Mouse (Mus musculus) kidney, adult 9 months (tissue): ENCODE measurements around the gene Srebf1.
A peak's percentile ranks its signal among the peaks of the same experiment; 100 is the strongest.

Source experiments
- DNase-seq: peaks from one replicate; pipeline ENCODE4 v3.0.0; 2022

The Srebf1 gene

DNA sequence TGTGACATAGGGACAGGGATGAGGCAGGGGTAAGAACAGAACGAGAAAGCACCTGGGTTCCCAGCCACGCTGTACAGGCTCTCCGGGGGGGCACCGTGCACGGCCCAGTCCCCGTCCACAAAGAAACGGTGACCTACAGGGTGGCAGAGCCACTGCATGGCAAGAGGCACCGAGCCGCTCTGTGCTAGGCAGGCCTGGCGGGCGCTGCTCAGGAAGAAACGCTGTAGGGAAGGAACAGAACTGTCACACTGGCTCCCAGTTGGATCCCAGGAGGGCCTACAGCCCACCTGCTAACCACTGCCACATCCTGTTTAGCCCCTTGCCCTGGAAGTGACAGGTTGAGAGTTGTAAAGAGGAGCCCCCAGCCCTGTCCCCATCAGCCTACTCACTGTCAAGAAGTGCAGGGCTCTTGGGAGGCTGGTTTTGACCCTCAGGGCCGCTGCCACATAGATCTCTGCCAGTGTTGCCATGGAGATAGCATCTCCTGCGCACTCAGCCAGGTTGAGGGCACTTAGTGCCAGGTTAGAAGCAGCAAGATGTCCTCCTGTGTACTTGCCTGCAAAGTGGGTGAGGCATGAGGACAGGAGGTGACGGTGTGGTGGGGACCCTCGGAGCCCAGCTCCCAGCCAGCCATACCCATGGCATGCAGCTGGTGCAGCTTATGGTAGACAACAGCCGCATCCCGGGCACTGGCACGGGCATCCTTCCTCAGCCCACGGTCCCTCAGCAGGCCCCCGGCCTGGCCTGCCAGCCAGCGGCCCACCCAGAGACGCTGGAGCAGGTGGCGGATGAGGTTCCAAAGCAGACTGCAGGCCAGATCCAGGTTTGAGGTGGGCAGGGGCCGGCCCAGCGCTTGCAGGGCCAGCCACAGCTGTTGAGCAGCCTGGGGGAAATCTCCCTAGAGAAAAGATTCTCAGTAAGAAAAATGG lies 19.4 kb downstream of the Srebf1 start:
- no peak for DNase-seq

GRCm38 (mm10) chr11:60200384-60200783 lies 22.0 kb downstream of the Srebf1 start:
- no peak for DNase-seq

GRCm38 (mm10) chr11:60199702-60200184 lies 22.6 kb downstream of the Srebf1 start:
- peak; percentile 94 for DNase-seq

GRCm38 (mm10) chr11:60198651-60199050 lies 23.7 kb downstream of the Srebf1 start:
- no peak for DNase-seq

GRCm38 (mm10) chr11:60197998-60198619 lies 24.3 kb downstream of the Srebf1 start:
- no peak for DNase-seq

DNA sequence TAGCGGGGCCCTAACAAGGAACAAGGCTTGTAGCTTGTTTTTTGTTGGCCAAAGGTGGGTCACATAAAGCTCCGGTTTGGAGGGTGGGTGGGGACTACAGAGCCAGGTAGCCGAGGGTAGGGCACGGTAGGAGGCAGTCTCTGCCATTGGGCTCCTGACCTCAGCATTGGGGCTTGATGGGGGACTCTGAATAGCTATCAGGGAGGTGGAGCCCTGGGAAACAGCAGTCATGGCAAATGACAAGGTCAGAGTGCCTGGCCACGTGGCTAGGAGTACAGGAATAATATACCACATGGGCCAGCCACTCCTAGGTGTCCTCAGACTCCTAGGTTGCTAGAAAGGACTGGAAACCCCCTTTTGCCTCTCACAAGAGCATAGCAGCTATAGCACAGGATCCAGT lies 26.0 kb downstream of the Srebf1 start:
- no peak for DNase-seq

DNA sequence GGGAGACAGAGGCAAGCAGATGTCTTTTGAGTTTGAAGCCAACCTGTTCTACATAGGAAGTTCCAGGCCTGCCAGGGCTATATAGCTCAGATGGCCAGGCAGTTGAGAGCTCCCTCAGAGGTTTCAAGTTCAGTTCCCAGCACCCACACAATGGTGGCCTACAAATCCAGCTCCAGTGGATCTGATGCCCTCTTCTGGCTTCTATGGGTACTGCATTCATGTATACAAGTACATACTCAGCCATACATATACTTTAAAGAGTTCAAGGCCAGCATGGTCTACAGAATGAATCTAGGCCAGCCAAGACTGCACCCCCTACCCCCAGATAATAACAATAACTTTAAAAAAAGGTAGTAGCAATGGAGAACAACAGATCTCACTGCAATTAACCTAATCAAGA lies 27.3 kb downstream of the Srebf1 start:
- DNase-seq = peak; percentile 45

- no peak for DNase-seq
Observed at GRCm38 (mm10) chr11:60193556-60193955, 28.8 kb downstream of the Srebf1 start.

DNA sequence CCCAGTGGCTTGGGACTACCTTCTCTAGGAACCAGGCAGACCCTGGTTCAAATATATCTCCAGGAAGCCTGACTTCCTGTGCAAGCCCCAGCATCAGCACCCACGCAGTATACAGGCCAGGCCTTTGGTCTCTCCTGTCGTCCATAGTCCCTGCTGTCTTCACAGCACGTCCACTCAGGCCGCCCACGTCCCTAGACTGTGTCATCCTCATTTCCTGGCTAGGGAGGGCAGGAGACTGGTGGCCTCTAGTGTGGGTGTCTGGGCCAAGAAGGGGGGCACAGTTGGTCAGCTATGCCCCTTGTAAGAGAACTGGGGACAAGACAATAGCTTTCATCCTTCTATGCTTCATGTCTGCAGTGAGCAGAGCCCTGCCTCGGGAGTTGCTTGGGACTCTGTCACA lies 29.8 kb downstream of the Srebf1 start:
- DNase-seq = no peak

GRCm38 (mm10) chr11:60190055-60190641 lies 32.2 kb downstream of the Srebf1 start:
- no peak for DNase-seq

GRCm38 (mm10) chr11:60189501-60190040 lies 32.8 kb downstream of the Srebf1 start:
- DNase-seq = peak; percentile 14

DNA sequence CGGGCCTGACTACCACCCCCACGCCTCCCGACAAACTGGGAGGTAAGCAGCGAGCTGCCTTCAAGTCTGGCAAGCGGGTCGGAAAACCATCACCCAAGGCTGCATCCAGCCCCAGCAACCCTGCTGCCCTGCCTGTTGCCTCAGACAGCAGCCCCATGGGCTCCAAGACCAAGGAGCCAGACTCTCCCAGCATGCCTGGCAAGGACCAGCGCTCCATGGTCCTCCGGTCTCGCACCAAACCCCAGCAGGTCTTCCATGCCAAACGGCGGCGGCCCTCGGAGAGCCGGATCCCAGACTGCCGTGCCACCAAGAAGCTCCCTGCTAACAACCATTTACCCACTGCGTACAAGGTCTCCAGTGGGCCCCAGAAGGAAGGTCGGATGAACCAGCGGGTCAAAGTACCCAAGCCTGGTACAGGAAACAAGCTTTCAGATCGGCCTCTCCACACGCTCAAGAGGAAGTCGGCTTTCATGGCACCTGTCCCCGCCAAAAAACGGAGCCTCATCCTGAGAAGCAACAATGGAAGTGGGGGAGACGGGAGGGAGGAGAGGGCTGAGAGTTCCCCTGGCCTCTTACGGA lies 34.0 kb downstream of the Srebf1 start:
- DNase-seq = no peak

DNA sequence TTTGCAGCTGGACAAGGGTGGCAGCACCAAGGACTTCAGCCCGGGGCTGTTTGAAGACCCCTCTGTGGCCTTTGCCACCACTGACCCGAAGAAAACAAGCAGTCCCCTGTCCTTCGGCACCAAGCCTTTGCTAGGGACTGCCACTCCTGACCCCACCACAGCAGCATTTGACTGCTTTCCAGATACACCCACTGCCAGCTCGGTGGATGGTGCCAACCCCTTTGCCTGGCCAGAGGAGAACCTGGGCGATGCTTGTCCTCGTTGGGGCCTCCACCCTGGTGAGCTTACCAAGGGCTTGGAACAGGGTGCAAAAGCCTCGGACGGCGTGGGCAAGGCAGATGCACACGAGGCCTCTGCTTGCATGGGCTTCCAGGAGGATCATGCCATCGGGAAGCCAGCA lies 35.3 kb downstream of the Srebf1 start:
- no peak for DNase-seq

DNA sequence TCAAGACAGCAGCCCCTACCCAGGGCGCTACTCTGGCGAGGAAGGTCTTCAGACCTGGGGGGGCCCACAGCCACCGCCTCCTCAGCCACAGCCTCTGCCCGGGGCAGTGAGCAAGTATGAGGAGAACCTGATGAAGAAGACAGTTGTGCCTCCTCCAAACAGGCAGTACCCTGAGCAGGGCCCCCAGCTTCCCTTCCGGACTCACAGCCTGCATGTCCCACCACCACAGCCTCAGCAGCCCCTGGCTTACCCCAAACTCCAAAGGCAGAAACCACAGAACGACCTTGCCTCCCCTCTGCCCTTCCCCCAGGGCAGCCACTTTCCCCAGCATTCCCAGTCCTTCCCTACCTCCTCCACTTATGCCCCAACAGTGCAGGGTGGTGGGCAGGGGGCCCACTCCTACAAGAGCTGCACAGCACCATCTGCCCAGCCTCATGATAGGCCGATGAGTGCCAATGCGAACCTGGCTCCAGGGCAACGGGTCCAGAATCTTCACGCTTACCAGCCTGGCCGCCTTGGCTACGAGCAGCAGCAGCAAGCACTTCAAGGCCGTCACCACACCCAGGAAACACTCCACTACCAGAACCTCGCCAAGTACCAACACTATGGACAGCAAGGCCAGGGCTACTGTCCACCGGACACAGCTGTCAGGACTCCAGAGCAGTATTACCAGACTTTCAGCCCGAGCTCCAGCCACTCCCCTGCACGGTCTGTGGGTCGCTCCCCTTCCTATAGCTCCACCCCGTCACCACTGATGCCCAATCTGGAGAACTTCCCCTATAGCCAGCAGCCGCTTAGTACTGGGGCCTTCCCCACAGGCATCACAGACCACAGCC lies 36.8 kb downstream of the Srebf1 start:
- DNase-seq = no peak

DNA sequence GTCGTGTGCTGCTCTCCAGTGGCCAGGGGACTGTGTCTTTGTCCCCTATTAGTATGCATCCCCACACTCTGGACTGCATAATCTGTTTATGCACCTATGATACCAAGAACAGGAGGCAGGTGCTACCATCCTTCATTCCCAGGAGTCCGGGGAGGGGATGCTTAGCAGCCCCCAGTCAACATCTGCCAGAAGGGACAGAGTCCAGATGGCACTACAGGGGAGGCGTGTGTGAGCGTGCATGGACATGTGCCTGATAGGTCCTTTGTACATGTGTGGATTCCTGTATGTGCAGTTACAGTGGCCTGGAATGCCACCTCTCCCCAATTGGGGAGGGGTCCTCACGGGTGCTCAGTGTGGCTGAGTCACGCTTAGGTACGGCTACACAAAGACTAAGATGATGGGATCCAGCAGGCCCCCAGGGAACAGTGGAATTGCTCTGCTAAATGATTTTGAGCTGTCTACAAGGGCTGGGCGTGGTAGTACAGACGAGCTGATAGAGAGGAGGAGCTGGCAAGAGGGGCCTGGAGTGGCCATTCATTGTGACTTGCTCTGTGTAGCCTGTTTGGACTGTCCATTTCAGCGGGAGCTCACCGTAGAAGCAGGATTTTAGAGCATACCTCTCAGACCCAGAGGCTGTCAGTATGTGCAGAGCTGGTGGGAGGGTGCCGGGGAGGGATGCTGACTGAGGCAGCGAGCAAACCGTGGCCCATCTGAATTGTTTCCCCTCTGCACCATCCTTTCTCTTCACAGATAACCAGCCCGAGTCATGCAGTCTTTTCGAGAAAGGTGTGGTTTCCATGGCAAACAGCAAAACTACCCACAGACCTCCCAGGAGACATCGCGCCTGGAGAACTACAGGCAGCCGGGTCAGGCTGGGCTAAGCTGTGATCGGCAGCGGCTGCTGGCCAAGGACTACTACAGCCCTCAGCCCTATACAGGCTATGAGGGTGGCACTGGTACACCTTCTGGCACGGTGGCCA lies 37.7 kb downstream of the Srebf1 start:
- no peak for DNase-seq

DNA sequence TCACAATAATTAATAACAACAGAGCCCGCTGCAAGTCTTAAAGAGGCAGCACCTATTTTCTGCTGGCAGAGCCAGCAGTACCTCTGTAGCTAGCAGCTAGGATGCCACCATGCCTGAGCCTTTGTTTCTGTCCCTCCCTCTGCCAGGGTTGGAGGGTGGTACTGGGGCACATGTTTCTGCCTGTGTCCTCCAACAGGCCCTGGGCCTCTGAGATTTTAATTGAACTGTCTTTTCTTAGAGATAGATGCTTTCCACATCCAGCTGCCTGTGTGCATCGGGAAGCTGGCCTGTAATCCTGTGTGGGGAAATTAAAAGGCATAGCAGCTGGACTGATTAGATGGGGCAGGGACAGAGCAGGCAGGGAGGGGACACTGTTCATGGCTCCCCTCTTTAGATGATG lies 39.6 kb downstream of the Srebf1 start:
- DNase-seq = no peak

- peak; percentile 96 for DNase-seq
Observed at GRCm38 (mm10) chr11:60182116-60182670, 40.2 kb downstream of the Srebf1 start.

DNA sequence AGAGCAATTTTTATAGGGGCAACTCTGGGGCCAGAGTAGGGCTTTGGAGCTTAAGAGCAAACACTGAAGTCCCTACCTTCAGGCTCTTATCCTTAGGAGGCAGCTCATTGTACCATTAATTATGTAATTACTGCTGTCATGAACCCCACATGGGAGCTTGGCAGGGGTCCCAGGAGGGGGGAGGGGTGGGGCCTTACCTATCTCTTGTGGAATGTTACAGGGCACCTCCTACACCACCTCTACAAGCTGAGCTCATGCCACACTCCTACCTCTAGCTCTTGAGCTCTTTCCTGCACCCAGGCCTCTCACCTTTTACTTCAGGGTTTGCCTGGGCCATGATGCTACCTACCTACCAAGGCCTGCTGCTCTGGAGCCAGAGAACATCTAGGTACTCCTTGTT lies 43.9 kb downstream of the Srebf1 start:
- peak; percentile 83 for DNase-seq

GRCm38 (mm10) chr11:60178005-60178404 lies 44.4 kb downstream of the Srebf1 start:
- no peak for DNase-seq

DNA sequence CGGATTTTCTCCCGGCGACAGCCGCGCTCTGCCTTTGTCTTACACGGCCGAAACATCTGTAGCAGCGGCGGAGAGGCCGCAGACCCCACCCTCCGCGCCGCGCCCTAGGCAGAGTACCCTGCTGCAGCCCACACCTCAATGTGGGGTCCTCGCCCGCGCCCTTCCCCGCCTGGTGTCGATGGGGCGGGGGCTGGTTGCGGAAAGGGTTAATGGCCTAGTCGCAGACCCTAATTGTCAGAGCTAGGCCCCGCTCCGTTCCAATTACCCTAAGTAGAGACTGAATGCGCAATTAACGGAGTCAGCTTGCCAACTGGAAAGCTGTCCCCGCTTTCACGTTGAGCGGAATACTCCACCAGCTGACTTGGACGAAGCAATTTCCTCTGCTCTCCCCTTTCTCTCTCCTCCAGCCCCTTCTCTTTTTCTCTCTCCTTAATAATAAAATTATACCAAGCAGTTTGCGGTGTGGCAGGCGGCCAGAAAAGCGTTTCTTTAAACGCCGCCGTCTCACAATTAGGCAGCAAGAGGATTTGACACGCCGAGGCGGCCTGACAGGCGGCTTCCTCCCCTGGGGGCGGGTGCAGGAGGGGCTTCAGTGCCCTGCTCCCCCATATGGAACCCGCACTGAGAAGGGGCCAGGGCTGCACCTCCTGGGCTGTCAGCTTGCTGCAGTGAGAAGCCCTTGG lies 45.3 kb downstream of the Srebf1 start:
- DNase-seq = peak; percentile 38
